Mouse (Mus musculus) heart, embryonic 13.5 days (tissue): ENCODE measurements around the gene Chek1. TPM values are rescaled to one million over a fixed set of nuclear protein-coding genes. Genes with fewer than 3 reads are reported as not detected.

Source experiments
- ATAC-seq: fragments of 200-750 bp; cut with Nextera tagmentation; 2 replicates; pipeline ENCODE4 v1.8.0; 2017; ENCODE audit warnings: moderate TSS enrichment; ENCODE audit not compliant: insufficient number of reproducible peaks, low FRiP score, low TSS enrichment; ENCODE audit errors: extremely low read depth
- H3K27ac ChIP-seq: fragments of 300-500 bp; sonication (generic); replicated peaks from 2 replicates; pipeline ENCODE4 v1.5.1; 2015; ENCODE audit warnings: moderate library complexity, mild to moderate bottlenecking, inconsistent platforms
- H3K27me3 ChIP-seq: fragments of 300-500 bp; sonication (generic); replicated peaks from 2 replicates; pipeline ENCODE4 v1.6.1; 2015; ENCODE audit warnings: mild to moderate bottlenecking, inconsistent platforms
- H3K36me3 ChIP-seq: fragments of 300-500 bp; sonication (generic); 2 replicates; pipeline ENCODE4 v1.6.1; 2015; ENCODE audit warnings: mild to moderate bottlenecking, inconsistent platforms
- H3K4me1 ChIP-seq: fragments of 300-500 bp; sonication (generic); 2 replicates; pipeline ENCODE4 v1.6.1; 2015; ENCODE audit warnings: inconsistent platforms
- H3K4me2 ChIP-seq: fragments of 300-500 bp; sonication (generic); 2 replicates; pipeline ENCODE4 v1.6.1; 2015; ENCODE audit warnings: inconsistent platforms, mild to moderate bottlenecking, moderate library complexity
- H3K4me3 ChIP-seq: fragments of 300-500 bp; sonication (generic); 2 replicates; pipeline ENCODE4 v1.5.1; 2015; ENCODE audit warnings: moderate library complexity, mild to moderate bottlenecking, inconsistent platforms
- H3K9ac ChIP-seq: fragments of 300-500 bp; sonication (generic); 2 replicates; pipeline ENCODE4 v1.6.1; 2015; ENCODE audit warnings: inconsistent platforms, mild to moderate bottlenecking, moderate library complexity
- H3K9me3 ChIP-seq: fragments of 300-500 bp; sonication (generic); 2 replicates; pipeline ENCODE4 v1.6.1; 2016; ENCODE audit warnings: inconsistent platforms
- WGBS: fragments of 180-500 bp; shearing (Covaris S2); methylation state at CpG from one replicate; pipeline ENCODE4 v1.1.7; 2015; ENCODE audit warnings: mixed read lengths; 5-methylcytosine and 5-hydroxymethylcytosine counted together
- polyA plus RNA-seq: library from polyadenylated mRNA; unstranded; fragments of >200 nt; fragmentation: Nextera tagmentation; extraction: Ambion mirVana; gene quantifications from 2 replicates; pipeline ENCODE4 v1.2.1, GENCODE M21; 2015

Gene Chek1
- polyA plus RNA-seq = 19.5 and 20.1 TPM in 2 replicates

DNA sequence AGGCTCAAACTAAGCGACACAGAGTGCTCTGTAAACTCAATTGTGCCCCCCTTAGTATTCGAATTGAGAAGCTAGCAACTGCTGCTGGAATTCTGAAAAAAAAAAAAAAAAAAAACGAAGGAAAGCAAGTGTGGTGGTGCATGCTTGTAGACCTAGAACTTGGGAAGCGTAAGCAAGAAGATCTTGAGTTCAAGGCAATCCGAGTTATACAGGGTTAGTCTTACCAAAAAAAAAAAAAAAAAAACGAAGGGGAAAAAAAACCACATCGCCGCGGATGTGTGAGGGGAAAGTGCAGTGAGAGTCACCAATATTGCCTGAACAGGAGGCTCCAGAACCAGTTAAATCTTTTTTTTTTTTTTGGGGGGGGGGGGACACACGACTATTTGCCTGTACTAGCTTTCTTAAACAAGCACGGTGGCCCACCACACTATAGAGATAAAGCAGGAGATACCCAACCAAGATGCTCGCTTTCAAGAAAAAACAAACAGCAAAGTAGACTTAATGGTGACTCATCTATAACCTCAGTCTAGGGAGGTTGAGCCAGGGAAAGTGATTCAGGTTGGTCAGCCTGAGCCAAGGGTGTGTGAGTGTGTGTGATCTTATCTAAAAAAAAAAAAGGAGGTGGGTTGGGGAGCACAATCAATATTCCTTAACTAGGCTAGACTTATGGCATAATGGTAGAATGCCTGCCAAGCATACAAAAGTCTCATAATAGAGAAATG lies at the start of gene Chek1:
Gene Chek1, minus strand, starts transcription at position 32 of the 722 bp plus-strand sequence.
- Histone ChIP-seq H3K36me3 (peaks cover 42% of the 10 kb centered on the region), H3K27ac (peak within 1 kb of the TSS; percentile 87), H3K4me2 (peak within 1 kb of the TSS; percentile 97), H3K27me3 (no peaks in the 10 kb centered on the region), H3K4me1 (peaks cover 16% of the 10 kb centered on the region), H3K4me3 (peak within 1 kb of the TSS; percentile 70), H3K9ac (peak within 1 kb of the TSS; percentile 87), H3K9me3 (no peaks in the 10 kb centered on the region)
- WGBS = 3% methylated on average over 12 of the region's 12 CpGs
- ATAC-seq = no peak

GRCm38 (mm10) chr9:36769048-36769413 lies 42.2 kb upstream of the Chek1 start:
- Histone ChIP-seq H3K4me2 (peak overlapping the region; percentile 78), H3K36me3 (peaks cover 12% of the 10 kb centered on the region), H3K9ac (peak overlapping the region; percentile 87), H3K27me3 (no peaks in the 10 kb centered on the region), H3K27ac (0 out of 2 replicates have a peak overlapping the region, but pooled peaks have one; percentile 92), H3K4me3 (peak overlapping the region; percentile 97; the same call in 1 of the 2 replicates), H3K9me3 (no peaks in the 10 kb centered on the region), H3K4me1 (peaks cover 22% of the 10 kb centered on the region)
- 77% methylated on average over 1 of the region's 1 CpGs for WGBS
- no peak for ATAC-seq

DNA sequence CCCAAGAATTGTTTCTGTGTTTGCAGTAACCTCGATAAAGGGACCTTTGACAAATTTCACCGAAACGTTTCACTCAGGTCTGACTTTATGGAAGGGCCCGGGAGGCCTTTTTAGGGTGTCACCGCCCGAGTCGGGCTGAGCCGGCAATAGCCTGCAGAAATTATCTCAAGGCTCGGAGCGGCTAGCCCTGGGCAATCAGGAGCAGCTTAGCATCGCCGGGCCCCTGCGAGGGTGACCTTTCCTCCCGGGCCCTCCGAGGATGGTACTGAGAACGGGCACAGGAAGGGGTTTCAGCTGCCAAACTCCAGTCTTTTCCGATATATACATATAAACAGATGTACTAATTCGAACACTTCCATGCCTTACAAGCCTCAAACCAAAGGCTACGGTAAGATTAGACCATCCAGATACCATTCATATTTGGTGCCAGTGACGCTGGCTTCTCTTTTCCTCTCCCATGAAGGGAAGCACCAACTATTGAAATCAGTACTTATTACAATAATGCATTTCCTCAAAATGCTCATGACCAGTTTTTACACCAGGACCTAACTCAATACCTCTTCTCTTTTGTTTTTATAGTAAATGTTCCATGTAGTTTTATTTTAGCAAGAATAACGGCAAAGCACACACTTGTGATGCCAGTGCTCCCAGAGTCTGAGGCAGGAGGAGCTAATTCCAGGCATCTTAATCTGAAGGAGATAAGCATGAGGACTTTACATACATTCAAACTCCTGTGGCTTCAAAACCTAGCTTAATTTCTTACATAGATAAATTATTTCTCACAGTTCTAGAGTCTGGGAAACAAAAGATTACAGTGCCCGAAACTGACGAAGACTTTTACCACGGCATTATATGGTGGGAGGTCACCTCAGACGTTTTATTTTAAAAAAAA lies 41.5 kb upstream of the Chek1 start:
- WGBS = 10% methylated on average over 25 of the region's 25 CpGs
- ATAC-seq = no peak
- H3K4me3 ChIP-seq = peak overlapping the region; percentile 97

GRCm38 (mm10) chr9:36767203-36768143 lies 40.6 kb upstream of the Chek1 start, which contains the start of gene Stt3a:
Stt3a (minus strand) TSS chr9:36767679.
- no peaks in the 10 kb centered on the region for H3K9me3 ChIP-seq
- peak within 1 kb of the TSS; percentile 96 for H3K9ac ChIP-seq
- peak; percentile 100 for ATAC-seq
- under 1% methylated on average over 60 of the region's 60 CpGs for WGBS
- H3K27ac ChIP-seq = peak within 1 kb of the TSS; percentile 92
- peak within 1 kb of the TSS; percentile 88 for H3K4me2 ChIP-seq
- H3K36me3 ChIP-seq = peaks cover 26% of the 10 kb centered on the region
- peaks cover 22% of the 10 kb centered on the region for H3K4me1 ChIP-seq
- no peaks in the 10 kb centered on the region for H3K27me3 ChIP-seq
- H3K4me3 ChIP-seq = peak within 1 kb of the TSS; percentile 97

More for the DNA sequence above, 41.5 kb upstream of the Chek1 start:
- Histone ChIP-seq H3K9me3 (no peaks in the 10 kb centered on the region), H3K36me3 (peaks cover 17% of the 10 kb centered on the region), H3K4me1 (peaks cover 22% of the 10 kb centered on the region), H3K9ac (peak overlapping the region; percentile 87), H3K27ac (peak overlapping the region; percentile 92), H3K27me3 (no peaks in the 10 kb centered on the region), H3K4me2 (peak overlapping the region; percentile 78)

- ATAC-seq = no peak
Observed at GRCm38 (mm10) chr9:36764378-36764777, 37.5 kb upstream of the Chek1 start.

DNA sequence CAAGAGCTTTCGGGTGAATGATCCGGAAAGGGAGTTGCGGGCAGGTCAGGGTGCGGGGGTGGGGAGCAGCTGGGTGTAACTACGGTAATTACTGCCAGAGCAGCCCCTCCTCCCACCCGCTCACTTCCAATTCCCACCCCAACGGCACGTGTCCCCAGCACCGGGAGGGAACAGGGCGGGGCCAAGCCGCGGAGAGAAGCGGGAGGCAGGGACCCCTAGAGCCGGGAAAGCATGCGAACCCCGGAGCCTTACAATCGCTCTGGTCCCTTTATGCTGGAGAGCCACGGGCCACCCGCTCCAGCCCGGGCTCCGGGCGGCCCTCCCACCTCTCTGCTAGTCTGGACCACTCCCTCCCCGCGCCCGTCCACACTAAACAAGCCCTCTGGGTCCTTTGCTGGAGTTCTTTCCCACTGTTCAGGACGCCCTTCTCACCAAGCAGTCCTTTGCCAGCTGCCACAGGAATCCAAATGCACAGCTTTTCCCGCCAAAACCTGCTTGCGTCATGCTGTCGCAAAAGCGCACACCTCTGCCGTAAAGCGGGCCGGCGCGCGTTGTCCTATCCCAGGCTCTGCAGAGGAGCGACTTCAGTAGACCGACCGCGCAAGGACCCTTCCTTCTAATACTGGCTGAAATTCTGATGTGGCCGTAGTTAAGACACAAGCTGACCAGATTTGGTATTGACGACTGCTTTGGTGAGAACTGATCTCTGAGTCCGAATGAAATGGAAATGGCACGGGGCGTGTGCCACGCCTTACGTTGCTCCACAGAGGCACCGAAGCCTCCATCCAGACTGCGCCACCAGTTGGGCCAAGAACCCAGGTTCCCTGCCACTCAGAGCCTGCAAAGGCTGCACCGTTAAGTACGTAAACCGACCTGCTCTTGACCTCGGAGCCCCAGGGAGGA lies 483 bp downstream of the Chek1 start:
- ATAC-seq = peak; percentile 80
- H3K27me3 ChIP-seq = no peaks in the 10 kb centered on the region
- H3K27ac ChIP-seq = peak overlapping the region; percentile 87
- peaks cover 16% of the 10 kb centered on the region for H3K4me1 ChIP-seq
- peak overlapping the region; percentile 97 for H3K4me2 ChIP-seq
- H3K4me3 ChIP-seq = peak overlapping the region; percentile 70
- no peaks in the 10 kb centered on the region for H3K9me3 ChIP-seq
- under 1% methylated on average over 53 of the region's 53 CpGs for WGBS
- H3K36me3 ChIP-seq = peaks cover 44% of the 10 kb centered on the region
- H3K9ac ChIP-seq = peak overlapping the region; percentile 87

More at GRCm38 (mm10) chr9:36764378-36764777, 37.5 kb upstream of the Chek1 start:
- WGBS = 98% methylated on average over 1 of the region's 1 CpGs
- H3K9ac ChIP-seq = no peak overlapping the region
- no peaks in the 10 kb centered on the region for H3K27me3 ChIP-seq
- no peak overlapping the region for H3K4me2 ChIP-seq
- no peaks in the 10 kb centered on the region for H3K9me3 ChIP-seq
- H3K4me3 ChIP-seq = no peak overlapping the region
- H3K36me3 ChIP-seq = peaks cover 51% of the 10 kb centered on the region
- H3K27ac ChIP-seq = no peak overlapping the region
- peaks cover 22% of the 10 kb centered on the region for H3K4me1 ChIP-seq

GRCm38 (mm10) chr9:36716624-36717023 lies 10.2 kb downstream of the Chek1 start:
- WGBS = 74% methylated on average over 3 of the region's 3 CpGs
- no peak overlapping the region for H3K4me2 ChIP-seq
- H3K9ac ChIP-seq = no peak overlapping the region
- ATAC-seq = no peak
- no peak overlapping the region for H3K4me3 ChIP-seq
- H3K27me3 ChIP-seq = no peaks in the 10 kb centered on the region
- H3K4me1 ChIP-seq = no peaks in the 10 kb centered on the region
- peaks cover 68% of the 10 kb centered on the region for H3K36me3 ChIP-seq
- H3K9me3 ChIP-seq = no peaks in the 10 kb centered on the region
- H3K27ac ChIP-seq = no peak overlapping the region

GRCm38 (mm10) chr9:36707304-36707703 lies 19.6 kb downstream of the Chek1 start:
- Histone ChIP-seq H3K9me3 (no peaks in the 10 kb centered on the region), H3K4me3 (no peak overlapping the region), H3K27me3 (no peaks in the 10 kb centered on the region), H3K36me3 (peaks cover 32% of the 10 kb centered on the region), H3K4me2 (no peak overlapping the region), H3K27ac (no peak overlapping the region), H3K9ac (no peak overlapping the region), H3K4me1 (peaks cover 15% of the 10 kb centered on the region)
- no peak for ATAC-seq
- 83% methylated on average over 6 of the region's 6 CpGs for WGBS

DNA sequence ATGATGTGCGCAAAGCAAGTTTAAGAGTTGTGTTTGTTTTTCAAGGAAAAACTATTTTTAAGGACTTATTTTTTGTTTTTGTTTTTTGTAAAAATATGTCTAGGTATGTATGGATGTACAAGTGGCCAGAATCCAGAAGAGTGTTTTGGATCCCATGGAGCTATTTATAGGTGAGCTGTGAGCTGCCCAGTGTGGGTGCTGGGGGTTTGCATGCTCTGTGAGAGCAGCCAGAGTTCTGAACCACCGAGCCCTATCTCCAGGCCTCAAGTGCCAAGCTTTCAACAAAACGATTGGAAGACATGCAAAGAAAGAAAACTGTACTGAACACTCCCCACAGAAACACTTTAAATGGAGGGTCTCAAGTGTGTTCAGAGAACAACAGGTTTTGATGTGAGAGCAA lies 20.9 kb downstream of the Chek1 start:
- Histone ChIP-seq H3K36me3 (peaks cover 26% of the 10 kb centered on the region), H3K9me3 (no peaks in the 10 kb centered on the region), H3K27me3 (no peaks in the 10 kb centered on the region), H3K27ac (peak overlapping the region; percentile 58), H3K9ac (no peak overlapping the region), H3K4me2 (peak overlapping the region; percentile 1; the same call in 1 of the 2 replicates), H3K4me3 (no peak overlapping the region), H3K4me1 (peaks cover 15% of the 10 kb centered on the region)
- ATAC-seq = no peak
- WGBS = 53% methylated on average over 3 of the region's 3 CpGs

DNA sequence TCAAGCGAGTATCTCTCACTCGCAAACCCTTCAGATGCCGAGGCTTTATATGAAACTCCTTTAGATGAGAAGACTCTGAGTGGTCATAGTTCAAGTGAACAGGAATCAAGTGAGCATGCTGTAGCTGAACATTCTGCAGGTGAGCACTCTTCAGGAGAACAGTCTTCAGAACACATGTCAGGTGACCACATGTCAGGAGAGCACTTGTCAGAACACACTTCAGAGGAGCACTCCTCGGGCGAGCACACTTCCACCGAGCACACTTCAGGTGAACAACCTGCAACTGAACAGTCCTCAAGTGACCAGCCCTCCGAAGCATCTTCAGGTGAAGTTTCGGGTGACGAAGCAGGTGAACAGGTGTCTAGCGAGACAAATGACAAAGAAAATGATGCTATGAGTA lies 32.6 kb downstream of the Chek1 start:
- no peak for ATAC-seq
- Histone ChIP-seq H3K4me2 (no peak overlapping the region), H3K9me3 (no peaks in the 10 kb centered on the region), H3K4me3 (no peak overlapping the region), H3K4me1 (no peaks in the 10 kb centered on the region), H3K9ac (no peak overlapping the region), H3K27ac (no peak overlapping the region), H3K36me3 (no peaks in the 10 kb centered on the region), H3K27me3 (no peaks in the 10 kb centered on the region)
- WGBS = 79% methylated on average over 10 of the region's 10 CpGs
